Mouse (Mus musculus): ENCODE results near the gene Eps8l2.

The Eps8l2 gene

DNA sequence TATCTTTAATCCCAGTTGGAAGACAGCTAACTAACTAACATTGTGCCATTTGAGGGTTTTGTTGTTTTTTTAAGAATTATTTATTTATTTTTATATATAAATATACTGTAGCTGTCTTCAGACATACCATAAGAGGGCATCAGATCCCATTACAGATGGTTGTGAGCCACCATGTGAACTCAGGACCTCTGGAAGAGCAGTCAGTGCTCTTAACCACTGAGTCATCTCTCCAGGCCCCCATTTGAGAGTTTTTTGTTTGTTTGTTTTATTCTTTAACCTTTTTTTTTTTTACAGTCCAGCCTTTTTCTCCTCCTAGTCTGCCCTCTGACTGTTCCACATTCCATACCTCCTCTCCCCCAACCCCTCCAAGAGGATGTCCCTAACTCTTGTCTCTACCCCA is 8.0 kb upstream of the Eps8l2 start:
- DNase-seq = no peak

DNA sequence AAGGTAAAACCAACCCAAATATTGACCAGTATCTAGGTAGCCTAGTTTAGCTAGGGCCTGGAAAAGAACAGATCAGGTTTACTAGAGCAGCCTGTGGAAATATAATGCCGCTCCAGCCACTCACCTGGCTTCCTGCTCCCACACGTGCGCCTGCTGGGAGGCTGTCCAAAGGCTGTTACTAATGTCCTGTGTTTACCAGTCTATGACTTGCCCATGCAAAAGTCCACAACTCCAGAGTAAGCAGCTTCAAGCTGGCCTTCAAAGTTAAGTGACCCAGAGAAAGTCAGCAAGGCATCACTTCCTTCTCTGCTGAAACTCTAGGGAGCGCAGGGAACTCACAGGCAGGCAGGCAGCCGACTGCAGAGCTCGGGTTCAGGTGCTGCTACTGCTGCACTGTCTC is 6.7 kb upstream of the Eps8l2 start:
- no peak for DNase-seq

DNA sequence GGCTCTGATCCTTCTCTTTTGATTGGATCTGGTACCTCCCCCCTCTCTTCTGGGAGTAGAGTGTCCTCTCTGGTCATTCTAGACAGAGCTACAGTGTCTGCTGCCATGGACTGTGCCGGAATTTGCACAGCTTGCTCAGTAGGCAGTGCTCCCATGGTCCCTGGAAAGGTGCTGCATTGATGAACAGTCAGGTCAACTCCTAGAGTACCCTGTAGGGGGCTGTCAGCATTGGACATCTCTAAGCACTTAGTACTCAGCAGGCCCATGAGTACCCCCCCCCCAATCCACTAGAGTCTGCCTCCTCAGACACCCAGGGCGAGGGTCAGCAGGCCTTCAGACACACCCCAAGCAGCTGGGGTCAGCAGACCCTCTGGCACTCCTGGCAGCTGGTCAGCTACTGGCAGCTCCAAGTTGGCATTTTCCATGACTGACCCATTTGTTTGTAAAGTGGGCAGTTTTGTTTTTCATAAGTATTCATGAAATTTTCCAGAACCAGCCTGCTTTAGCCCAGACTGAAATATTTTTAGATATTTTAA is 3.6 kb upstream of the Eps8l2 start:
- peak; percentile 68 for DNase-seq

DNA sequence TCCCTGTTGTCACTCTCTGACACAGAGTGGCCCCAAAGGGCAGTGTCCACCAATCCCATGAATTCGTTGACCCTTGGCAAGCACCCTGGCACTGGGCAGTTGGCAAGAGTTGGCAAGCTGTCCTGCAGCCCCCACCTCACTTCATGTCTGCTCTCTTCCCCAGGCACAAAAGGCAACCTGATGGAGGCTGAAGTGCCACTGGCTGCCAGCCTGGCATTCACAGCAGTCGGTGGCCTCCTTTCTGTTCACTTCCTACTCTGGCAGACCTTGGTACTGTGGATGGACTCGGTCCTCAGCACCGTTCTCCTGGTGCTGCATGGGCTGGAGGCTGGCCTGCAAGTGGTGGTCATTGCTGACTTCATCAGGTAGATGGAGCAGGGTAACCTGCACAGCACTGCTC is 3.0 kb upstream of the Eps8l2 start:
- DNase-seq = peak; percentile 88

DNA sequence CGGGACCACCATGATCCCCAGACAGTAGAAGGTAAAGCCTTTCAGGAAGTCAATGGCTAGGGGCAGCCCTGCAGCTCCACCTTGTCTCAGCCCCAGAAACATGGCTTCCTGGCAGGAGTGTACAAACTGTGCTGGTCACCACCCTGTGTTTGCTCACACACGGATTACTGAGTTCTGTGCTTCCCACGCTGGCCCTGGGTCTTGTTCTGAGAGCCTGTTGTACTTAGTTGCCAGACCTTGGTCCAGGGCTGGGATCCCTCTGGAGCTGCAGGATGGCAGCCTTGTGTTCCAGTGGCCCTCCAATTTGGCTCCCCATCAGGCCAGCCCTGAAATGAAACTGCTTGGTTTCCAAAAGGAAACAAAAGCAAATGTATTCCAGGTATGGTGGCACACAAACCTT is 2.4 kb upstream of the Eps8l2 start:
- DNase-seq = no peak

DNA sequence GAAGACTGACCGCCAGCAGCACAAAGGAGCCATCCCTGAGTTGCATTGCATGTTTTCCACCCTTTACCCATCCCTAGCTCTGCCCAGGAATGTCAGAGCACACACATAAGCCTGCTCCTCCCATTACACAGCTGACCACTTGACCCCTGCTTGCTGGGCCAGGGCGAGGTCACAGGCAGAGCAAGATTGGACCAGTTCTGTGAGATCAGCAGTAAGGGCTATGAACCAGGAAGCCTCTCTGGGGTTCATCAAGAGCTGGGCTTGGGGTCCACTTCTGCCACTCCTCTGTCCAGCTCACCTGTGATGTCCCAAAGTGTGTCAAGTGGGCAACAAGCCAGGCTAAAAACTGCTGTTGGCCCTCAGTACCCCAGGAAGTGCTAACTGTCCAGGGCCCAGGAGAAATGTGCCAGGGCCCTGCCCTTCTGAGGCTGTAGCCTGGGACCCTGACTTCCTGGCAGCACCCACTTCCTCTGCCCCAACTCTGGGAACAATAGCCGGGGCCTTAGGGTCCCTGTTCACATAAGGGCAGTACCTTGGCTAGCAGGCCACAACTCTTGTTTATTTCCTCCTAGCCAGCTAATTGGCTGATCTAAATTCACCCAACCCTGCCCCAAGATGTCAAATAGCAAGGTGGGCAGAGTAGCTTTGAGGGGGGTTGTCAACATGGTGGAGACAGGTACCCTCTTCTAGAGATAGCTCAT is 814 bp upstream of the Eps8l2 start:
- no peak for DNase-seq

DNA sequence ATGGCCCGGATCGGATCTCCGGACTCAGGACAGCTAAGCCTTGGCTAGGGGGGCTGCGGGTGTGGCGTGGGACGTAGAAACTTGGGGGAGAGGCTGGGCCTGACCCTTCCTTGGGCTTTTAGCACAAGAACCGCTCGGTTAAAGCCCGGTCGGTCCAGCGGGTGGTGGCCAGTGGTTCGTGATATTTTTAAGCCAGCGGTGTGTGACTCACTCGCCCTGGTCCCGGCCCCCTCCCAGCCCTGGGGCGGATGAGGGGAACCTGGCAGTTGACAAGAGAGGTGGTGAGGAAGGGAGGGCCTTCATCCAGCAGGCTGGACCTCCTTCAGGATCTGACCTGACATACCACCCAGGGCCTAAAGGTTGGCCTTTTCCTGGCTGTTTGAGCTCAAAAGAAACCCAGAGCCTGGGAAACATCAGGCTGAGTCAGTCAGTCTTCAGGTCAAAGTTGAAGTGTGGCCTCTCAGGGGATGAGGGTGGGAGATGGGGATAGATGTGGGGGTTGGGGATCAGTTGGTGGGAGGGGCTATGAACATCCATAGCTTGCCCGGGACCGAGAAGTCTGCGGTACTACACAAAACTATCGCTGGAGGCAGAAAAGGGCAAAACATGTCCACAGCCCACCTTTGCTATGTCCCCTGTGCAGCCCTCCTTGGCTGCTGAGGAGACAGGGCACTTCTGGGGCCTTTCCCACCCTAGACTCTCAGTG is 688 bp downstream of the Eps8l2 start:
- no peak for DNase-seq

DNA sequence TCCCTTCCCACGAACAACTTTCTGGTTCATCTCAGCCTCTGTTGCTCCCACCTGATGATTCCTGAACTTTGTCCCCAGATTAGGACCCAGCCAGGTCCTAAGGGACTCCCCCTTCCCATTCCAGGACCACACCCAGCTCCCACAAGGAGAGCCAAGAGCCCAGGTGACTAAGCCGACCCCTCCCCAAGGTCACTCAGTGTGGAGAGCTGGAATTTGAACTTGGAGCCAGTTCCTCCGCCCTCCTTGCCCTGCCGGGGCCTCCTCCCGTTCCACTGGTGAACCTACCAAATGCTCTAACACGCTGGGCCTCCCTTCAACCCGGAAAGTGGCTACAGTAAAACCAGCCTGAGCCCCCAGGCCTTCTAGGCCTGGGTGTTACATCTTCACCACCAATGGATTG is 1.3 kb downstream of the Eps8l2 start:
- DNase-seq = no peak

DNA sequence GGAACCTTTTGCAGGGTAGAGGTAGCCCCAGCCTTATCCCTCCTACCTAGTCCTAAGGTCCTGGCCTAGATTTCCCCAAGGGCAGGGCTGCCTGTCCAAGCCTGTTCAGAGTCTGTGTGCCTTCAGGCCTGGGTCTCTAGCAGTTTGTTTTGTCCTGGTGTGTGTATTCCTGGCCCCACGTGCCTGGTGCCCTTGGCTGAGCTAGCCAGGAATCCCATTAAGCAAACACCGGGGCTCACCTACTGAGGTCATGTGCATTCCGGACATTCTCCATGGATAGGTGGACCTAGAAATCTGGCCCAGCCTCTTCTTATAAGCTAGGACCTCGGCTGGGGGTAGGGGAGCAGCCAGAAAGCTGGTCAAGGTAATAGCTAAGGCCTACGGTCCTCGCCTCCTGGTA is 1.8 kb downstream of the Eps8l2 start:
- no peak for DNase-seq

DNA sequence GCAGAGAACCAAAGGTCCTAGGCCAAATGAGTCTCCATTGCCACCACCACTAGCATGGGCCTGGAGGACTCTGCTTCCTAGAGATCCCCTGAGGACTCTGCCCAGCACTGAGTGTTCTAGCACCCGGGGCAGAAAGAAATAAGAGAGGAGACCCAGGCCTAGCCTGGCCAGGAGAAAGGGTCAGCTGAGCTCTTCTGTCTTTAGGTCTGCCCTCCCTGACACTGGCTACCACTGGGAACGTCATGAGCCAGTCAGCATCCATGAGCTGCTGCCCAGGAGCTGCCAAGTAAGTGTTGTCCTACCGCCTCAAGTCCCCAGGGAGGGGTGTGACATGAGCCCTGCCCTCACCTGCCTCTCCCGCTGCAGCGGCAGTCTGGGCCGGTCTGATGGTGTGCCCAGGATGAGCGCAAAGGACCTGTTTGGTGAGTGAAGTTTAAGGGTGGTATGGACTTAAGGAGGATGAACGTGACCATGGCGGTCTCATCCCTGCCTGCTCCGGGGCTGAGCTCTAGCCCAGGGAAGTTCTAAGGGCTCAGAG is 3.1 kb downstream of the Eps8l2 start:
- no peak for DNase-seq

DNA sequence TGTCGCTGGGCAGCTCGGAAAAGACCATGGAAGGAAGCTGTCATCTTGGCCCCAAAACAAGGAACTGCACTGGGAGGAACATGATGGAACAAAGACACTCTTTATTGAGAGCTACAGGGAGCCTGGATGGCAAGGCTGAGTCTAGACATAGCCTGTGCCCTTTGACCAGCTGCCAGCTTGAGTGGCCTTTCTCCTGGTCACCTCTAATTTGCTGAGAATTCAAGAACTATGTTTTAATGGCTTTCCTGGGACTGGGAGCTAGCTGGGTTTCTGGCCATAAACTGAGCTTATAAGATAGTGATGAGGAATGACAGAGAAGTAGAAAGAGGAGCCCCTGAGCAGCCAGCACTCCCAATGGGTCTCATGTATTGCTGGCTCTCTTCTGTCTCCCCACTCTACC is 4.5 kb downstream of the Eps8l2 start:
- no peak for DNase-seq

DNA sequence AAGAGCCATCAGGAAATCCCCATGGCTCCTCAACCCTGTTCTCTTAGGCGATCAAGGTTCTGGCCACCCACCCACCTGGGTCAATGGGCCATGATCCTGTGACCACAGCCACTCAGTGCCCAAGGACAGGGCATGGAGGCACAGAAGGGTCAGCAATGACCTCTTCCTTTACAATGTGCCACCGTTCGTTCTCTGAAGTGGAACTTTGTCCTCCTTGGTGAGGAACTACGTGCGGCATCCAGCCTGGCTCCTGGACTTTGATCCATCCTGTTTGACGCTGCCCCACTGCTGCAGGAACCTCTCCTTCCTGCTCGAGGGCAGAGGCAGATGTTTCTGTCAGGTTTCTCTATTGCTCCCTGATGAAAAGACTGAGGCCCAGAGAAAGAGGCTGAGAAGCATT is 5.0 kb downstream of the Eps8l2 start:
- no peak for DNase-seq

DNA sequence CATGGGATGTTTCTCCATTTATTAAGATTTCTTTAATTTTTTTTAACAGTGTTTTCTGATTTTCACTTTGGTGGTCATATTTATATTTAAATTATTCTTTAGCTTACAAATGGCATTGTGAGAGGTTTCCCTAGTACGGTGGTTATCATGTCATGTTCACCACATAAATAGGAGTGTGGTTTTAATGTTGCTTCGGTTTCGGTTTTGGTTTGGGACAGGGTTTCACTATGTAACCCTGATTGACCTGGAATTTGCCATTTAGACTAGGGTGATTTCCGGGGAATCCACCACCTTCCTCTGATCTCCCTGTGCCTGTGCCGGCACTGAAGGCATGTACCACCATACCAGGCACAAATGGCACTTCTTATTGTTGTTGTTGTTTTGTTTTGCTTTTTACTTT is 6.1 kb downstream of the Eps8l2 start:
- no peak for DNase-seq

DNA sequence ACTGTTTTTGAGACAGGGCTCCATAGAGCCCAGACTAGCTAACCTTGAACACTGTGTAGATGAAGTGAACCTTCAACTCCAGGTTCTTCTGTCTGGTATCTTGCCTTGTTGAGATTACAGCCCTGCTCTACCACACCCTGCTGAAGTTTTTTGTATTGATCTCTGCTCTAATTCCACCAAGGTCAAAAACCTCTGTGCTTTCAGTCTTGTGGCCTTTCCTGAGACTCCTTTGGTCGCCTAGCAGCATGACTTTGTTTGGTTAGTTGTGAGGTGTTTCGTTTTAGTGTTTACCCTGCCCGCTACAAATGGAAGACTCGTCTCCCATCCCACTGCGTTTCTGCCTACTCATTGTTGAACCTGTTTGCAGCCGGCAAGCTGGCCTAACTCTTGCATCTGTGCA is 12.4 kb downstream of the Eps8l2 start:
- DNase-seq = no peak

DNA sequence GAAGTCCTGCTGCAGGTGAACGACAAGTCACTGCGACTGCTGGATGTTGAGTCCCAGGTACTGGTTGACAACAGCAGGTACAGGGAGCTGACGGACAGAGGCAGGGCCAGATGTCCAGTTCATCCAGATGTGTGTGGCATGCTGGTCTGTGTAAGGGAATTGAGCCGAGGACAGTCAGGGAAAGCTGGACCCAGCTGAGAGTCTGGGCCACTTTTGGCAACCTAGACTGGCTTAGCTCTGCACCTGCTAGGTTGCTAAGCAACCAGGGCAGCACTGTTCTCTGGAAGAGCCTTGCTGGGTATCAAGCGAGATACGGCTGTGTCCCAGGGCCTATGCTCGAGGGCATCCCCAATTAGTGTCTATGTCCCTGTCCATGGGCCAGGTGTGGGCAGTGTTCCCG is 16.4 kb downstream of the Eps8l2 start:
- DNase-seq = peak; percentile 54

DNA sequence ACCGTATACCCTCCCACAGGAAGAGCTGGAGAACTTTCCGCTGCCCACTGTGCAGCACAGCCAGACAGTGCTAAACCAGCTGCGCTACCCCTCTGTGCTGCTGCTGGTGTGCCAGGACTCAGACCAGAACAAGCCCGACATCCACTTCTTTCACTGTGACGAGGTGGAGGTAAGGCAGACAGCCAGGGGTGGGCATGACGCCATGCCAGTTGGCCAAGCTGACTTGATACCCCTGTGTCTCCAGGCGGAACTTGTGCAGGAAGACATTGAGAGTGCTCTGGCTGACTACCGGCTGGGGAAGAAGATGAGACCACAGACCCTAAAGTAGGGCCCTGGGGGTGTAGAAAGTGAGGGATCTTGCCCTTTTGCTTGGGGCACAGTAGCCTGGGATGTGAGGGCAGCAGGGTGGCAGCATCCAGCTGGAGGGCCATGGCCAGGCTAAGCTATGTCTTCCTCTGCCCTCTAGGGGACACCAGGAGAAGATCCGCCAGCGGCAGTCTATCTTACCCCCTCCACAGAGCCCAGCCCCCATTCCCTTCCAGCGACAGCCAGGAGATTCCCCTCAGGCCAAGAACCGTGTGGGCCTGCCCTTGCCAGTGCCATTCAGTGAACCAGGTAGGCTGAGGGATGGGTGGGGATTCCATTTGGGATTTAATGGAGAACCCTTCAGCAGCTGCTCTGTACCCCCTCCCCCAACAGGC is 17.1 kb downstream of the Eps8l2 start:
- peak; percentile 61 for DNase-seq

DNA sequence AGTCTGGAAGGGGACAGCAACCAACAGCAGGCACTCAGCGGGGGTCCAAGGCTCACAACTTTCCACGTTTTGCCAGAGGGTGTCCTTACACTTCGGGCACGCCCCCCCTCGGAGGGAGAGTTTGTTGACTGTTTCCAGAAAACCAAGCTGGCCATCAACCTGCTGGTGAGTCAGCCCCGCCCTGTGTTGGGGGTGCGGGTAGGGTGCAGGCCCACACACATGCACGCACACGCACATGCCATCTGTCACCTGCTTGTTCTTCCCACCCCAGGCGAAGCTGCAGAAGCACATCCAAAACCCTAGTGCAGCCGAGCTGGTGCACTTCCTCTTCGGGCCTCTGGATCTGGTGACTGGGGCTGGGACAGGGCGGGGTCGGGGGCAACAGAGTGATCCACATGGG is 18.3 kb downstream of the Eps8l2 start:
- peak; percentile 47 for DNase-seq

DNA sequence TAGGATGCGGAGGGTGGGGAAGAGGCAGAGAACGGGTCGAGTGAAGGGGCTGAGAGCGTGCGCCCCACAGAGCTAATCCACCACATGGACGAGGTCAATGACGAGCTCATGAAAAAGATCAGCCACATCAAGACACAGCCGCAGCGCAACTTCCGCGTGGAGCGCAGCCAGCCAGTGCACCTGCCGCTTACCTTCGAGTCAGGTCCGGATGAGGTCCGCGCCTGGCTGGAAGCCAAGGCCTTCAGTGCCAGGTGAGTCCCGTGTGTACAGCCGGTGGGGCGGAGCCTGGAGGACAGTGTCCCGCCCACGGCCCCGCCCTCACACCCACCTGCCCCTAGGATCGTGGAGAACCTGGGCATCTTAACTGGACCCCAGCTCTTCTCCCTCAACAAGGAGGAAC is 22.8 kb downstream of the Eps8l2 start:
- peak; percentile 83 for DNase-seq

DNA sequence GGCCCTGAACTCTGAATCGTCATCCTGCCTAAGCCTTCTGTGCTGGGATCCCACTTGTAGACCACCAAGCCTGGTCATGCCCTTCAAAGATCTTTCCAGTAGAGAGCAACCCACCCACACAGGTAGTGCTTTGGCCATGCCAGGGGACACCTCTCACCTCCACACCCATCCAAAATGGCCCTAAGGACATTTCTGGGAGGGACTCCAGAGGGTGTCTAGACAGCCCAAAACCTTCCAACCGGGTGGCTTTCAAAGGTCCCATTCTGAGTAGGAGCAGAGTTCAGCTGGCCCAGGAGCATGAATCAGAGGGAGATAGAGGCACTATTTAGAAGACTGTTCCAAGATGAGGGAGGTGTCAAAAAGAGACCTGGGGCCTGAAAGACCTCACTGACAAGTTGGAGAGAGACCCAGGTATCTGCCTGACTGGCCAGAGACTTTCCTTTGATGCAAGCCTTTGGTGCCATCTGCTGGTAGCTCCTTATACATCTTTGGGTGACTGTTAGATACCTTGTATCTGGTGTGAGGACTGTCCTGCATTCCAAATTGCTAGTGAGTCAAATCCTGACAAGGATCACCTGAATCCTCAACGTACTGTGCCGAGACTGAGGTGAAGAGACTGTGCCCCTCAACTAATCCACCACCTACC is 24.5 kb downstream of the Eps8l2 start:
- peak; percentile 81 for DNase-seq

DNA sequence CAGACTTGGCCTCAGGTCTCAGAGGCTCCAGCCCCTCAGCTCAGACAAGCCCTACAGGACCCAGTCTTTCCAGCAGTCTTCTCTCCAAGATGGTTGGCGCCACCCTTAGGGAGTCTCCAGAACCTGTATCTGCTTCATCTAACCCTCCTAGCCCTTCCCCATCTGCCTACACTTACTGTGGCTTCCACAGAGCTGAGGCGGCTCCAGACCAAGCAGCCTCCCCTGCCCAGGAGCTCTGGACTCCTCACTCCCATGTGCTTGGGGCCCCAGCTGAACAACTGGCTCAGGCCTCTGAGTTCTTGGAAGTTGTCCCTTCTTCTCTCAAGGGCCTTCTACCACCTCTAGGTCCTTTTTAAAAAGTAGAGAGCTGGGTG is 25.1 kb downstream of the Eps8l2 start:
- peak; percentile 25 for DNase-seq

DNA sequence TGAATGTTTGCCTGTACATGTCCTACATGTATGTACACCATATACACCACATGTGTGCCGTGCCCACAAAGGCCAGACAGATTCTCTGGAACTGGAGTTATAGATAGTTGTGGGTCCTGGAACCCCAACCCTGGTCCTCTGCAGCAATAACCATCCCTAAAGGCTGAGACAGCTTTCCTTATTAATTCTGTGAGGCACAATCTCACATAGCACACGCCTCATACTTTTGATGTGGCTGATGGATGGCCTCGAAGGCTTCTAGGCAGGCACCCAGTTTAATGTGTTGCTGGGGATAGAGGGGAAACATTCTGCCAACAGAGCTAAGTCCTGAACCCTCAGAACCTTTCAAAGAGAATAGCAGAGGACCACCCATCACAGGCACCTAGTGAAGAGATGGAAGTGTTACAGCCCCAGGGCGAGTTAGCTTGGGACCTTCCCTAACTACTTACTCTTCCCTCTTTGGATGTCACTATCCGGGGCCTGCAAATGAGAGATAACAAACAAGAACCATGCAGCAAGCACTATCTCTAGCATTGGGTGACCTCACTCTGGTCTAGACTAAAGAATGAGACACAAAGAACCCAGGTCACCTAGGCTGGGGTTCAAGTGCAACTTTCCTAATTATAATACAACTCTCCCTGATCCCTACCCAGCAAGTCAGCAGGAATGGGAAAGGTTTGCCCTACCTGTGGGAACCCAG is 25.8 kb downstream of the Eps8l2 start:
- no peak for DNase-seq

DNA sequence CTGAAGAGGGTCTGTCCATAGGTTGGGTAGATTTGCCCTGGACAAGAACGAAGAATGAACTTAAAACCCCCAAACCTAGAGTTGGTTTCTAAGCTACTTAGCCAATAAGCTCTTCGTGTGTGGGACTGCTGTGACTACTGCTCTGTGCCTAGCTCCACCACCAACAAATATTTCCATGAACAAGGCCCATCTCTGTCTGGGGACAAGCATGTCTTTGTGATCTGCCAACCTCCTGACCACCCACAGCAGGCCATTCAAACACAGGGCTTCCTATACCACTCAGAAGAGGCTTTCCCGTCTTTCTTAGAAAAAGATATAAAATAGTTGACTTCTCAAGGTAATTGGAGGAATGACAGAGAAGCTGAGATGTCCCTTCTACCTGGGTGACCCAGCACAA is 26.4 kb downstream of the Eps8l2 start:
- no peak for DNase-seq

DNA sequence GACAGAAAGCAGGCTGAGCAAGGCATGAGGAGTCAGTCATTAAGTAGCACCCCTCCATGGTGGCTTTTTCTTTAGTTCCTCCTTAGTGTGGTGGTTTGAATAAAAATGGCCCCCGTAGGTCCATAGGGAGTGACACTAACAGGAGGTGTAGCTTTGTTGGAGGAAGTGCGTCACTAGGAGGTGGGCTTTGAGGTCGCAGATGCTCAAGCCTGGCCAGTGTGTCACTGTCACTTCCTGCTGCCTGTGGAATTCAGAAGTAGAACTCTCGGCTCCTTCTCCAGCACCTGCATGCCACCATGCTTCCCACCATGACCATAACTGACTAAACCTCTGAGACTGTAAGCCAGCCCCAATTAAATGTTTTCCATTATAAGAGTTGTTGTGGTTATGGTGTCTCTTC is 28.7 kb downstream of the Eps8l2 start:
- no peak for DNase-seq

All from cerebellum, adult 9-11 months (tissue).